Mouse (Mus musculus) heart, postnatal 10 days (tissue): ENCODE results near the gene March9. TPM values are rescaled to one million over a fixed set of nuclear protein-coding genes. Genes with fewer than 3 reads are reported as not detected.
"Not testable (repeated sequence)": the region's sequence is repeated elsewhere in the genome, so short reads cannot be mapped to it uniquely, and the experiment has no call there.

ENCODE experiments used
- DNase-seq, 2 experiments: peaks; one replicate each; pipeline ENCODE4 v3.0.0; 2021
- intact Hi-C: fragments of 180-260 bp; cut with DNase I; formaldehyde crosslinking; loops from one replicate; pipeline ENCODE4 v1.15.1; 2025
- total RNA-seq, 2 experiments: library from RNA; stranded (reverse); gene quantifications; 2 replicates each; pipeline ENCODE4 v1.2.3; 2021

The March9 gene
- total RNA-seq, 2 experiments from 2014 or later = 1.7 to 2.9 TPM

DNA sequence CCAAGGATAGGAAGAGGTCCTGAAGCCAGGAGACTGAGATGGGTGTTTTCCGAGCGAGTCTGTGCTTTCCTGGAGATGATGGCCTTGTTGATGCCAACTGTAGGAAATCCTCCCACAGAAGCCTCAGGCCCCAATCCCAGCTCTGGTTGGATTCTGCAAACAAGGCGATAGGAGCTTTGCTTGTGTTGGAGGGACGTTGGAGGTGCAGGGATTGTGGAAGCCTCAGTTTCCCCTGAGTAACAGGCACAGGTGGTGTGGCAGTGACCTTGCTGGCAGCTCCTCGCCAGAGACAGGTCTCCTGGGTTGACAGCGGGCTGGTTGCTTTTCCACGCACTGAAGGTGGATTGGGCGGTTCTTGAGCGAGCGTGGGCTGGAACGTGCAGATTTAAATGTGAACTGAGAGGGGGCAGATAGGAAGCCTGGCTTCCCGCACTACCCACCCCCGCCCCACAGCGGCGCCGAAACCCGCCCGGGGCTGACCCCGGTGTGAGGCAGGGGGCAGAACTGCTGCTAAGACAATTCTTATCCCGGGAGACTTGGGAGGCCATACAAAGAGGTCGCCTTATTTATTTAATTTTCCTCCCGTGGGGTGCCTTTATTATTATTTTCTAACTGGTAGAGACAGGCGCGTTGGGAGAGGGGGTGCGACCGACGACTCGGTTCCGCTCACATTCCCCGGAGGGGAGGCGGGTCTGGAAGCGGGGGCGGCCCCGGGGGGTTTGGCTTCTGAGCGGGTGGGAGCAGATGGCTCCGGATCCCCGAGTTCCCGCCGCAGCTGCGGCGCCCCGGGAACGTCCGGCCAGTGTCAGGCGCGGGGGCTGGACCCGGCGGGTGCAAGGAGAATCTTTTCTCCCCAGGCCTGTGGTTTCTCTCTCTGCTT, 21.2 kb upstream of the March9 start:
- peak; percentile 50 to 54 for DNase-seq
- intact Hi-C loops = no loop called here

DNA sequence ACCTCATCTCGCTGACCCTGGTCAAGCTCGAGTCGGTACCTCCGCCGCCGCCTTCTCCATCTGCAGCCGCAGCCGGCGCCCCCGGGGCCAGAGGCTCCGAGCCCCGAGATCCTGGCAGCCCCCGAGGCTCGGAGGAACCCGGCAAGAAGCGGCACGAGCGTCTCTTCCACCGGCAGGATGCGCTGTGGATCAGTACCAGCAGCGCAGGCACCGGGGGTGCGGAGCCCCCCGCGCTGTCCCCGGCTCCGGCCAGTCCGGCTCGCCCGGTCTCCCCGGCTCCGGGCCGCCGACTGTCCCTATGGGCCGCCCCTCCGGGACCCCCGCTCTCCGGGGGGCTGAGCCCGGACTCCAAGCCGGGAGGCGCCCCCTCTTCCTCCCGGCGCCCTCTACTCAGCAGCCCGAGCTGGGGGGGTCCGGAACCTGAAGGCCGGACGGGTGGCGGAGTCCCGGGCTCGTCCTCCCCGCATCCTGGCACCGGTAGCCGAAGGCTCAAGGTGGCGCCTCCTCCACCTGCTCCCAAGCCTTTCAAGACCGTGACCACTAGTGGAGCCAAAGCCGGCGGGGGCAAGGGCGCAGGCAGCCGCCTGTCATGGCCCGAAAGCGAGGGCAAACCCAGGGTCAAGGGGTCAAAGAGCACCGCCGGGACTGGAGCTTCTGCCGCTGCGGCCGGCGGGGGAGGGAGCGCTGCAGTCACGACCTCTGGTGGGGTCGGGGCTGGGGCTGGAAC, 19.8 kb upstream of the March9 start:
- intact Hi-C loops = no loop called here
- DNase-seq = peak in 1 of 2 experiments; percentile 41

- peak in 1 of 2 experiments; percentile 67 for DNase-seq
- intact Hi-C loops = no loop called here
These were observed 18.9 kb upstream of the March9 start for GRCm38 (mm10) chr10:127078677-127079575.

DNA sequence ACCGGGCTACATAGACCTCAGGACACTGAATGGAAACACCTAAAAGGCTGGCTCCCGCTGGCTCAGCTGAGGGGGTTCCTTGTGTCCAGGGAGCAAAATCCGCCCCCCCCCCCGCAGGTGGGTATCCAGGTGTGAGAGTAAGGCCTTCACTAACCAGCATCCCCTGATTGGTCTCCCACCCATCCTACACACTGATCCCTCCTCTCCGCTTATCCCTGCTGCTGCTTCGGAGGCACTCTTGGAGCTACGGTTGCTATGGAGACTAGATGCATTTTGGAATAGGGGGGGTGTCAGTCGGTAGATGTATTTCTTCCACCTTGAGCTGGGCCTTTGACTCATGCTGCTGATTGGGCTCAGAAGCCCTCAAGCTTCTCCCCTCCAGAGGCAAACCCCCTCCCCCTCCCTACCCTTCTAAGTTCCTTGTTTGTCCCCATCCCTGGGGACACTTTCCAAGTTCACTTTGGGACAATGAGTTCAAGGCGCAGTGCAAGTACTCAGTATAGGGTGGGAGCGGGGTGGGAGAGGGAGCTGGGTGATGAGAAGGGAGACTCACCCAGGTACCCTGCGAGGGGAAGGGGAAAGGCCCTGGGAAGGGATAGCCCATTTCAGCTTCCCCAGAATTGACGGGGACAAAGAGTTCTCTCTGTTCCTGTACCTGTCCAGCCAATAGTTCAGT, 18.2 kb upstream of the March9 start:
- intact Hi-C loops = no loop called here
- DNase-seq = no peak

DNA sequence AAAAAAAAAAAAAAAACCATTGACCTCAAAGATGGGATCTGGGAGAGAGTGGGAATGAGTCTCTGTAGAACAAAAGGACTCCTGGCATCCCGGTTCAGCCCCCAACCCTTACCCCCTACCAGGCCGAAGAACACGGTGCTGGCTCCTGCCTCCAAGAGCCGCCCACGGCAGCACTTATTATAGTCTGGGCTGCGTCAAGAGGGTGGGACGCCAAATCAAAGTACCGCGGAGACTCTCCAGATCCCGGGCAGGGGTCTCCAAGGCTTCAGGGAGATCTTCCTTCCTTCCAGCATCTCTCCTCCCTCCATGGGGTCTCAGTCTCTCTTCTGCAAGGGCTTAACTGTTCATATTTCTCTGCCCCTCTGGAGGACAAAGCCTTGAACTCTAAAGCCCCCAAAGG, 17.5 kb upstream of the March9 start:
- DNase-seq = no peak
- intact Hi-C loops = no loop called here

GRCm38 (mm10) chr10:127076082-127076481, 16.1 kb upstream of the March9 start:
- no peak for DNase-seq
- intact Hi-C loops = no loop called here

DNA sequence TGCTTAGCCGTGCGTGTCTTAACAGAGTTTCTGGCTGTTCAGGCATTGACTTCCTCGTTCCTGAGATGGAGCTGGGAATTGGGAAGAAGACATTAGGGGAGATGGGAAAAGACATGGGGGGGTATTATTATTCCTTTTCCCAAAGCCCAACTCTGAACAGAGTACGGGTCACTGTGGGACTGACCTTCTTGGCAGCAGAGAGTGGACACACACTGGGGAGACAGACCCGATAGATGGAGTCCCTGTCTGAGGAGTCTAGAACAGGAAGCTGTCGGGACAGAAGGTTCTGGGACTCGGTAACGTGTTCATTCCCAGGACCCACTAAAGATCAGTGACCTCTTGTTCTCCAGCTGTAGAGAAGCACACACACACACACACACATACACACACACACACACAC, 15.7 kb upstream of the March9 start:
- no peak for DNase-seq
- intact Hi-C loops = no loop called here

DNA sequence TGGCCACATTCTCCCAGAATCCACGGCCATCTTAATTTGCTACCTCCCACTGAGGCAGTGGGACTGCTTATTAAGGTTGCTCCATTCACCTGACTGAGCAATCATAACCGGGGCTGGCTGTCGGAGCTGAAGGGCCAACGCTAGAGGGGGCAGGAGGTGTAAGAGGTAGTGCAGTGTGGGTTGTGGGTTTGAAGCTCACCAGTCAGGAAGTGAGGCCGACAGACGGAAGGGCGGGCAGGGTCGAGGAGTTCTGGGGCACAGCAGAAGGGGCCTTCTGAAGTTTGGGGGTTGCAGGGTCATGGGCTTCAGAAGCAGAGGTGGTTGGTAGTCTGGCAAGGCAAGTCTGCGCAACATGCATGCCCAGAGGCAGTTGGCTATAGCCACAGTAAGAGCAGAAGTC, 15.1 kb upstream of the March9 start, which contains the start of gene Agap2:
TSS of gene Agap2 (plus strand) at position 205 of the 400 bp plus-strand sequence.
- intact Hi-C loops = no loop called here
- no peak for DNase-seq

- DNase-seq = no peak
- intact Hi-C loops = no loop called here
These were observed 14.0 kb upstream of the March9 start for GRCm38 (mm10) chr10:127073981-127074380.

DNA sequence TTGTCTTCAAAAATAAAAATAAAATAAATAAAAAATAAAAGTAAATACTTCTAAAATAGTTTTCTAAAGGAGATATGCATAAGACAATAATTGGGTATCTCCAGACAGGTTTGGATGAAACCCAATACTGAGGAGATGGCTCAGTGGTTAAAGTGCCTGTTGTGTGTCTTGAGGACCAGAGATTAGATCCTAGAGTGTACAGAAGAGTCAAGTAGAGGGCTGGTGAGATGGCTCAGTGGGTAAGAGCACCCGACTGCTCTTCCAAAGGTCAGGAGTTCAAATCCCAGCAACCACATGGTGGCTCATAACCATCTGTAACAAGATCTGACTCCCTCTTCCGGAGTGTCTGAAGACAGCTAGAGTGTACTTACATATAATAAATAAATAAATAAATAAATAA, 13.0 kb upstream of the March9 start:
- intact Hi-C loops, DNase-seq: not testable (repeated sequence)

DNA sequence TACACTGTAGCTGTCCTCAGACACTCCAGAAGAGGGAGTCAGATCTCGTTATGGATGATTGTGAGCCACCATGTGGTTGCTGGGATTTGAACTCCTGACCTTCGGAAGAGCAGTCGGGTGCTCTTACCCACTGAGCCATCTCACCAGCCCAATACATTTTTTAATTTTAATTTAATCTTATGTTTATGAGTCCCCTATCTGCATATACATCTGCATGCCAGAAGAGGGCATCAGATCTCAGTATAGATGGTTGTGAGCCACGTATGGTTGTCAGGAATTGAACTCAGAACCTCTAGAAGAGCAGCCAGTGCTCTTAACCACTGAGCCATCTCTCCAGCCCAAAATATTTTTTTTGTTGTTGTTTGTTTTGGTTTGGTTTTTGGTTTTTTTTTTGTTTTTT, 12.3 kb upstream of the March9 start:
- intact Hi-C loops, DNase-seq: not testable (repeated sequence)

GRCm38 (mm10) chr10:127071203-127071602, 11.2 kb upstream of the March9 start:
- DNase-seq = no peak

GRCm38 (mm10) chr10:127070190-127071121, 10.5 kb upstream of the March9 start, which contains the start of gene Tspan31:
Tspan31 (minus strand) TSS chr10:127070264.
- intact Hi-C loops = no loop called here
- DNase-seq = peak; percentile 93 to 95

More at GRCm38 (mm10) chr10:127071203-127071602, 11.2 kb upstream of the March9 start:
- intact Hi-C loops = no loop called here

GRCm38 (mm10) chr10:127069281-127070189, 9.6 kb upstream of the March9 start:
- intact Hi-C loops = no loop called here
- DNase-seq = no peak

GRCm38 (mm10) chr10:127068360-127069038, 8.5 kb upstream of the March9 start:
- intact Hi-C loops = no loop called here
- no peak for DNase-seq

- intact Hi-C loops = no loop called here
- no peak for DNase-seq
These were observed 6.6 kb upstream of the March9 start for GRCm38 (mm10) chr10:127066519-127067018.

DNA sequence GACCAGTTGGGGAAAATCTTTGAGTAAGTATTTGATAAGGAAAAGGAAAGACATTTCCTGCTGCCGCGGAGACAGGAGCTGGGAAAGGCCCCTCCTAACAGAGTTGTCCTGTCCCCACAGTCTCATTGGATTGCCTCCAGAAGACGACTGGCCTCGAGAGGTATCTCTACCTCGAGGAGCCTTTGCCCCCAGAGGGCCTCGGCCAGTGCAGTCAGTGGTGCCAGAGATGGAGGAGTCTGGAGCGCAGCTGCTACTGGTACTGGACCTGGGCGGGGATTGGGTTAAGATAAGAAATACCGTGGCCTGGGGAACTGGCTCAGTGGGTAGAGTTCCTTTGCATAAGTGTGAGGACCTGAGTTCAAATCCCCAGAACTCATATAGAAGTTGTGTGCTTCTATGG, 6.0 kb upstream of the March9 start:
- no peak for DNase-seq
- intact Hi-C loops = no loop called here
